Mouse (Mus musculus) intestine, postnatal 0 days (tissue): ENCODE results near the gene Ucp1. TPM values are rescaled to one million over a fixed set of nuclear protein-coding genes. Genes with fewer than 3 reads are reported as not detected.

Source experiments
- ATAC-seq: fragments of 200-750 bp; cut with Nextera tagmentation; 2 replicates; pipeline ENCODE4 v1.8.0; 2017; ENCODE audit warnings: mild to moderate bottlenecking, moderate TSS enrichment, moderate library complexity
- H3K27ac ChIP-seq: fragments of 300-500 bp; sonication (generic); 2 replicates; pipeline ENCODE4 v1.5.1; 2014; ENCODE audit warnings: mild to moderate bottlenecking, low read depth, low read length, moderate library complexity
- H3K27me3 ChIP-seq: fragments of 300-500 bp; sonication (generic); replicated peaks from 2 replicates; pipeline ENCODE4 v1.6.1; 2014; ENCODE audit warnings: low read length, mixed read lengths; ENCODE audit not compliant: control insufficient read depth, insufficient read depth
- H3K36me3 ChIP-seq: fragments of 300-500 bp; sonication (generic); 2 replicates; pipeline ENCODE4 v1.6.1; 2014; ENCODE audit warnings: mild to moderate bottlenecking, moderate library complexity; ENCODE audit not compliant: control insufficient read depth, insufficient read depth
- H3K4me1 ChIP-seq: fragments of 300-500 bp; sonication (generic); replicated peaks from 2 replicates; pipeline ENCODE4 v1.6.1; 2014; ENCODE audit warnings: antibody characterized with exemption, low read length, mixed read lengths; ENCODE audit not compliant: control insufficient read depth, insufficient read depth
- H3K4me2 ChIP-seq: fragments of 300-500 bp; sonication (generic); replicated peaks from 2 replicates; pipeline ENCODE4 v1.6.1; 2014; ENCODE audit warnings: low read depth, mild to moderate bottlenecking, moderate library complexity
- H3K4me3 ChIP-seq: fragments of 300-500 bp; sonication (generic); 2 replicates; pipeline ENCODE4 v1.5.1; 2014; ENCODE audit warnings: low read depth, low read length
- H3K9ac ChIP-seq: fragments of 300-500 bp; sonication (generic); 2 replicates; pipeline ENCODE4 v1.6.1; 2014; ENCODE audit warnings: mild to moderate bottlenecking, low read depth, low read length
- H3K9me3 ChIP-seq: fragments of 300-500 bp; sonication (generic); 2 replicates; pipeline ENCODE4 v1.6.1; 2016; ENCODE audit warnings: mixed run types; ENCODE audit not compliant: control insufficient read depth
- CTCF ChIP-seq: sonication (generic); IDR thresholded peaks from 2 replicates; pipeline ENCODE4 v1.5.1; 2016; ENCODE audit warnings: low read depth, mild to moderate bottlenecking, control low read depth, antibody characterized with exemption, moderate library complexity
- WGBS: fragments of 180-500 bp; shearing (Covaris S2); extraction: QIAGEN DNeasy Blood & Tissue Kit; methylation state at CpG from one replicate; pipeline ENCODE4 v1.1.7; 2014; 5-methylcytosine and 5-hydroxymethylcytosine counted together
- polyA plus RNA-seq: library from polyadenylated mRNA; unstranded; fragments of >200 nt; fragmentation: Nextera tagmentation; extraction: Ambion mirVana; gene quantifications from 2 replicates; pipeline ENCODE4 v1.2.1, GENCODE M21; 2015

Ucp1 gene
- polyA plus RNA-seq, 1 experiment from 2014 or later, result not detected

- 70% methylated on average over 16 of the region's 16 CpGs for WGBS
Observed at GRCm38 (mm10) chr8:83260418-83261215, 29.5 kb upstream of the Ucp1 start.

GRCm38 (mm10) chr8:83271172-83271571 lies 19.0 kb upstream of the Ucp1 start:
- Histone ChIP-seq H3K4me3 (no peak overlapping the region), H3K9ac (no peak overlapping the region), H3K27me3 (no peaks in the 10 kb centered on the region), H3K9me3 (no peaks in the 10 kb centered on the region), H3K4me1 (no peaks in the 10 kb centered on the region), H3K27ac (no peak overlapping the region), H3K36me3 (no peaks in the 10 kb centered on the region; the same call in 1 of the 2 replicates), H3K4me2 (no peak overlapping the region)
- 94% methylated on average over 14 of the region's 14 CpGs for WGBS
- ATAC-seq, result no peak
- no peak for TF ChIP-seq CTCF

More at GRCm38 (mm10) chr8:83260418-83261215, 29.5 kb upstream of the Ucp1 start:
- peak; percentile 96 for TF ChIP-seq CTCF
- Histone ChIP-seq H3K4me2 (no peak overlapping the region), H3K27me3 (no peaks in the 10 kb centered on the region), H3K9ac (no peak overlapping the region), H3K36me3 (peaks cover 20% of the 10 kb centered on the region; the same call in 1 of the 2 replicates), H3K27ac (no peak overlapping the region), H3K9me3 (no peaks in the 10 kb centered on the region), H3K4me1 (no peaks in the 10 kb centered on the region), H3K4me3 (no peak overlapping the region)
- ATAC-seq, result peak; percentile 56

GRCm38 (mm10) chr8:83272464-83272863 lies 17.7 kb upstream of the Ucp1 start:
- H3K4me1 ChIP-seq, result no peaks in the 10 kb centered on the region
- 37% methylated on average over 10 of the region's 10 CpGs for WGBS
- no peaks in the 10 kb centered on the region for H3K27me3 ChIP-seq
- 0 out of 2 replicates have a peak overlapping the region, but pooled peaks have one; percentile 32 for H3K4me2 ChIP-seq
- H3K4me3 ChIP-seq, result no peak overlapping the region
- no peak overlapping the region for H3K9ac ChIP-seq
- TF ChIP-seq CTCF, result no peak
- peak; percentile 74 for ATAC-seq
- no peak overlapping the region for H3K27ac ChIP-seq
- H3K9me3 ChIP-seq, result no peaks in the 10 kb centered on the region
- H3K36me3 ChIP-seq, result no peaks in the 10 kb centered on the region; the same call in 1 of the 2 replicates

- no peaks in the 10 kb centered on the region for H3K4me1 ChIP-seq
- no peak overlapping the region for H3K4me2 ChIP-seq
- no peak overlapping the region for H3K27ac ChIP-seq
- no peaks in the 10 kb centered on the region for H3K36me3 ChIP-seq
- H3K4me3 ChIP-seq, result no peak overlapping the region
- H3K9me3 ChIP-seq, result no peaks in the 10 kb centered on the region
- no peak overlapping the region for H3K9ac ChIP-seq
- H3K27me3 ChIP-seq, result no peaks in the 10 kb centered on the region
- ATAC-seq, result no peak
- no peak for TF ChIP-seq CTCF
- 58% methylated on average over 11 of the region's 11 CpGs for WGBS
Observed at GRCm38 (mm10) chr8:83274470-83274869, 15.7 kb upstream of the Ucp1 start.

- no peak for ATAC-seq
- no peak overlapping the region for H3K4me3 ChIP-seq
- no peak overlapping the region for H3K27ac ChIP-seq
- no peaks in the 10 kb centered on the region for H3K4me1 ChIP-seq
- WGBS, result 76% methylated on average over 6 of the region's 6 CpGs
- no peak for TF ChIP-seq CTCF
- H3K36me3 ChIP-seq, result no peaks in the 10 kb centered on the region
- no peak overlapping the region for H3K9ac ChIP-seq
- no peaks in the 10 kb centered on the region for H3K27me3 ChIP-seq
- H3K4me2 ChIP-seq, result no peak overlapping the region
- no peaks in the 10 kb centered on the region for H3K9me3 ChIP-seq
Observed at GRCm38 (mm10) chr8:83278431-83278830, 11.7 kb upstream of the Ucp1 start.

- 74% methylated on average over 8 of the region's 8 CpGs for WGBS
- ATAC-seq, result no peak
- no peak for TF ChIP-seq CTCF
Observed at GRCm38 (mm10) chr8:83285391-83285790, 4.8 kb upstream of the Ucp1 start.

More at GRCm38 (mm10) chr8:83285391-83285790, 4.8 kb upstream of the Ucp1 start:
- H3K27me3 ChIP-seq, result 0 out of 2 replicates have a peak, but pooled peaks cover 14% of the 10 kb centered on the region
- H3K4me3 ChIP-seq, result no peak overlapping the region
- no peak overlapping the region for H3K9ac ChIP-seq
- no peak overlapping the region for H3K27ac ChIP-seq
- H3K36me3 ChIP-seq, result no peaks in the 10 kb centered on the region
- H3K4me1 ChIP-seq, result no peaks in the 10 kb centered on the region
- H3K9me3 ChIP-seq, result no peaks in the 10 kb centered on the region
- no peak overlapping the region for H3K4me2 ChIP-seq
